Mouse (Mus musculus): ENCODE data around the gene Ebp.

- TF ChIP-seq CTCF (conservative IDR thresholded peaks at IDR 0.05 in 1 of 2, IDR thresholded peaks at IDR 0.05 in 1 of 2; ENCODE audit: low read depth in 2 of 2, low read length in 2 of 2) (no peak), CHD1 (IDR thresholded peaks at IDR 0.05; ENCODE audit: low read depth, low read length) (no peak), TCF12 (IDR thresholded peaks at IDR 0.05; ENCODE audit: low read depth, low read length) (no peak), ELF1 (IDR thresholded peaks at IDR 0.05; ENCODE audit: low read depth, low read length) (no peak), CHD2 (IDR thresholded peaks at IDR 0.05; ENCODE audit: low read length) (no peak), EP300 (IDR thresholded peaks at IDR 0.05; ENCODE audit: low read length) (no peak), MAFK (IDR thresholded peaks at IDR 0.05; ENCODE audit: insufficient replicate concordance, low read length) (no peak), MAX (IDR thresholded peaks at IDR 0.05; ENCODE audit: low read length) (no peak), MAZ (IDR thresholded peaks at IDR 0.05; ENCODE audit: low read depth, low read length) (no peak), ZNF384 (IDR thresholded peaks at IDR 0.05; ENCODE audit: low read depth, low read length) (no peak), PAX5 (IDR thresholded peaks at IDR 0.05; ENCODE audit: low read length) (no peak), SIN3A (IDR thresholded peaks at IDR 0.05; ENCODE audit: low read length) (no peak)
Observed at GRCm38 (mm10) chrX:8179646-8180045, 13.7 kb downstream of the Ebp start.
